Mouse (Mus musculus) stomach, embryonic 16.5 days (tissue): ENCODE measurements around the gene Rasgrp3. TPM values are rescaled to one million over a fixed set of nuclear protein-coding genes. Genes with fewer than 3 reads are reported as not detected.
"Not testable (repeated sequence)": the region's sequence is repeated elsewhere in the genome, so short reads cannot be mapped to it uniquely, and the experiment has no call there.

Experiments used
- ATAC-seq: fragments of 200-750 bp; cut with Nextera tagmentation; 2 replicates; pipeline ENCODE4 v1.8.0; 2017; ENCODE audit warnings: moderate number of reproducible peaks, moderate TSS enrichment; ENCODE audit not compliant: insufficient read depth, low FRiP score
- H3K27ac ChIP-seq: fragments of 300-500 bp; sonication (generic); 2 replicates; pipeline ENCODE4 v1.5.1; 2014; ENCODE audit warnings: low read length
- H3K27me3 ChIP-seq: fragments of 300-500 bp; sonication (generic); 2 replicates; pipeline ENCODE4 v1.6.1; 2014; ENCODE audit warnings: low read length, control low read depth, mixed read lengths; ENCODE audit not compliant: control insufficient read depth, insufficient read depth
- H3K36me3 ChIP-seq: fragments of 300-500 bp; sonication (generic); 2 replicates; pipeline ENCODE4 v1.6.1; 2014; ENCODE audit warnings: low read length; ENCODE audit not compliant: control insufficient read depth, insufficient read depth
- H3K4me1 ChIP-seq: fragments of 300-500 bp; sonication (generic); 2 replicates; pipeline ENCODE4 v1.6.1; 2014; ENCODE audit warnings: low read length, control low read depth, mixed read lengths; ENCODE audit not compliant: control insufficient read depth, insufficient read depth
- H3K4me2 ChIP-seq: fragments of 300-500 bp; sonication (generic); 2 replicates; pipeline ENCODE4 v1.6.1; 2014; ENCODE audit warnings: low read depth, low read length, mixed read lengths
- H3K4me3 ChIP-seq: fragments of 300-500 bp; sonication (generic); replicated peaks from 2 replicates; pipeline ENCODE4 v1.5.1; 2014; ENCODE audit warnings: mild to moderate bottlenecking, low read length
- H3K9ac ChIP-seq: fragments of 300-500 bp; sonication (generic); 2 replicates; pipeline ENCODE4 v1.6.1; 2014; ENCODE audit warnings: low read length
- H3K9me3 ChIP-seq: fragments of 300-500 bp; sonication (generic); replicated peaks from 2 replicates; pipeline ENCODE4 v1.6.1; 2016; ENCODE audit warnings: low read length, control low read depth; ENCODE audit not compliant: control insufficient read depth
- WGBS: fragments of 180-500 bp; shearing (Covaris S2); extraction: QIAGEN DNeasy Blood & Tissue Kit; methylation state at CpG from one replicate; pipeline ENCODE4 v1.1.7; 2014; 5-methylcytosine and 5-hydroxymethylcytosine counted together
- polyA plus RNA-seq: library from polyadenylated mRNA; unstranded; fragments of >200 nt; fragmentation: Nextera tagmentation; extraction: Ambion mirVana; gene quantifications from 2 replicates; pipeline ENCODE4 v1.2.1, GENCODE M21; 2015

The Rasgrp3 gene
- polyA plus RNA-seq, 1 experiment from 2014 or later = 15.3 TPM

- Histone ChIP-seq H3K4me2 (no peak overlapping the region), H3K36me3 (no peaks in the 10 kb centered on the region), H3K27me3 (no peaks in the 10 kb centered on the region), H3K9ac (no peak overlapping the region), H3K4me1 (no peaks in the 10 kb centered on the region), H3K27ac (no peak overlapping the region), H3K9me3 (no peaks in the 10 kb centered on the region), H3K4me3 (no peak overlapping the region)
- no peak for ATAC-seq
- 48% methylated on average over 1 of the region's 1 CpGs for WGBS
These were observed 13.3 kb downstream of the Rasgrp3 start for GRCm38 (mm10) chr17:75449022-75449421.

- Histone ChIP-seq H3K27me3 (no peaks in the 10 kb centered on the region), H3K9ac (no peak overlapping the region), H3K36me3 (no peaks in the 10 kb centered on the region), H3K4me2 (no peak overlapping the region), H3K4me3 (no peak overlapping the region), H3K9me3 (no peaks in the 10 kb centered on the region), H3K27ac (no peak overlapping the region), H3K4me1 (no peaks in the 10 kb centered on the region)
- WGBS = 80% methylated on average over 4 of the region's 4 CpGs
- no peak for ATAC-seq
These were observed 16.6 kb downstream of the Rasgrp3 start for GRCm38 (mm10) chr17:75452313-75452712.

- Histone ChIP-seq H3K4me1 (no peaks in the 10 kb centered on the region), H3K27ac (no peak overlapping the region), H3K9ac (no peak overlapping the region), H3K27me3 (no peaks in the 10 kb centered on the region), H3K9me3 (no peaks in the 10 kb centered on the region), H3K4me3 (no peak overlapping the region), H3K36me3 (no peaks in the 10 kb centered on the region), H3K4me2 (no peak overlapping the region)
- no peak for ATAC-seq
These were observed 17.9 kb downstream of the Rasgrp3 start for GRCm38 (mm10) chr17:75453639-75454038.

- H3K27ac ChIP-seq, ATAC-seq, H3K9me3 ChIP-seq, H3K4me3 ChIP-seq, H3K36me3 ChIP-seq, H3K27me3 ChIP-seq, H3K9ac ChIP-seq, H3K4me2 ChIP-seq, H3K4me1 ChIP-seq: not testable (repeated sequence)
- 87% methylated on average over 8 of the region's 9 CpGs for WGBS
These were observed 20.4 kb downstream of the Rasgrp3 start for GRCm38 (mm10) chr17:75456096-75456495.

- peaks cover 10% of the 10 kb centered on the region for H3K4me1 ChIP-seq
- no peaks in the 10 kb centered on the region for H3K27me3 ChIP-seq
- H3K4me2 ChIP-seq = no peak overlapping the region
- H3K4me3 ChIP-seq = no peak overlapping the region
- ATAC-seq = no peak
- no peak overlapping the region for H3K9ac ChIP-seq
- WGBS = 90% methylated on average over 6 of the region's 6 CpGs
- H3K27ac ChIP-seq = no peak overlapping the region
- H3K9me3 ChIP-seq = no peaks in the 10 kb centered on the region
- no peaks in the 10 kb centered on the region for H3K36me3 ChIP-seq
These were observed 24.9 kb downstream of the Rasgrp3 start for GRCm38 (mm10) chr17:75460621-75461020.

GRCm38 (mm10) chr17:75461771-75462170 lies 26.1 kb downstream of the Rasgrp3 start:
- 84% methylated on average over 1 of the region's 1 CpGs for WGBS
- Histone ChIP-seq H3K4me2 (no peak overlapping the region), H3K4me1 (peaks cover 13% of the 10 kb centered on the region), H3K4me3 (no peak overlapping the region), H3K9ac (no peak overlapping the region), H3K27ac (no peak overlapping the region), H3K27me3 (no peaks in the 10 kb centered on the region), H3K9me3 (no peaks in the 10 kb centered on the region), H3K36me3 (no peaks in the 10 kb centered on the region)
- no peak for ATAC-seq

GRCm38 (mm10) chr17:75463223-75463622 lies 27.5 kb downstream of the Rasgrp3 start:
- not testable (repeated sequence) for H3K27ac ChIP-seq, H3K4me3 ChIP-seq, H3K27me3 ChIP-seq, H3K9ac ChIP-seq, H3K4me2 ChIP-seq, H3K9me3 ChIP-seq, H3K36me3 ChIP-seq, ATAC-seq
- peaks cover 13% of the 10 kb centered on the region for H3K4me1 ChIP-seq
- 74% methylated on average over 1 of the region's 1 CpGs for WGBS

GRCm38 (mm10) chr17:75463645-75464044 lies 27.9 kb downstream of the Rasgrp3 start:
- no peak for ATAC-seq
- H3K4me2 ChIP-seq = no peak overlapping the region
- H3K27ac ChIP-seq = no peak overlapping the region
- no peaks in the 10 kb centered on the region for H3K36me3 ChIP-seq
- H3K9me3 ChIP-seq = no peaks in the 10 kb centered on the region
- H3K9ac ChIP-seq = no peak overlapping the region
- H3K27me3 ChIP-seq = no peaks in the 10 kb centered on the region
- H3K4me1 ChIP-seq = peaks cover 13% of the 10 kb centered on the region
- WGBS = 72% methylated on average over 2 of the region's 2 CpGs
- no peak overlapping the region for H3K4me3 ChIP-seq

GRCm38 (mm10) chr17:75464331-75464982 lies 28.8 kb downstream of the Rasgrp3 start:
- Histone ChIP-seq H3K4me1 (peaks cover 13% of the 10 kb centered on the region), H3K36me3 (no peaks in the 10 kb centered on the region), H3K27ac (peak overlapping the region; percentile 63; the same call in 1 of the 2 replicates), H3K9ac (no peak overlapping the region), H3K27me3 (no peaks in the 10 kb centered on the region), H3K9me3 (no peaks in the 10 kb centered on the region), H3K4me2 (peak overlapping the region; percentile 52; the same call in 1 of the 2 replicates), H3K4me3 (no peak overlapping the region)
- ATAC-seq = no peak
- 14% methylated on average over 9 of the region's 9 CpGs for WGBS
